Mouse (Mus musculus) hindbrain, embryonic 16.5 days (tissue): ENCODE results near the gene Mink1. TPM values are rescaled to one million over a fixed set of nuclear protein-coding genes. Genes with fewer than 3 reads are reported as not detected.

Experiments
- ATAC-seq: fragments of 200-750 bp; cut with Nextera tagmentation; 2 replicates; pipeline ENCODE4 v1.8.0; 2017; ENCODE audit warnings: moderate TSS enrichment, moderate library complexity
- H3K27ac ChIP-seq: fragments of 300-500 bp; sonication (generic); 2 replicates; pipeline ENCODE4 v1.5.1; 2014; ENCODE audit warnings: low read depth, mild to moderate bottlenecking, control low read depth, low read length, moderate library complexity
- H3K27me3 ChIP-seq: fragments of 300-500 bp; sonication (generic); replicated peaks from 2 replicates; pipeline ENCODE4 v1.6.1; 2014; ENCODE audit warnings: low read length; ENCODE audit not compliant: control insufficient read depth, insufficient read depth
- H3K36me3 ChIP-seq: fragments of 300-500 bp; sonication (generic); 2 replicates; pipeline ENCODE4 v1.6.1; 2014; ENCODE audit warnings: mild to moderate bottlenecking, low read length, moderate library complexity, mixed read lengths; ENCODE audit not compliant: control insufficient read depth, insufficient read depth
- H3K4me1 ChIP-seq: fragments of 300-500 bp; sonication (generic); 2 replicates; pipeline ENCODE4 v1.6.1; 2014; ENCODE audit warnings: low read depth, low read length; ENCODE audit not compliant: control insufficient read depth, insufficient read depth
- H3K4me2 ChIP-seq: fragments of 300-500 bp; sonication (generic); 2 replicates; pipeline ENCODE4 v1.6.1; 2014; ENCODE audit warnings: mild to moderate bottlenecking, low read length, control low read depth, moderate library complexity
- H3K4me3 ChIP-seq: fragments of 300-500 bp; sonication (generic); 2 replicates; pipeline ENCODE4 v1.5.1; 2014; ENCODE audit warnings: mild to moderate bottlenecking, low read length, control low read depth, moderate library complexity
- H3K9ac ChIP-seq: fragments of 300-500 bp; sonication (generic); 2 replicates; pipeline ENCODE4 v1.6.1; 2014; ENCODE audit warnings: low read depth, mild to moderate bottlenecking, control low read depth, low read length, moderate library complexity
- H3K9me3 ChIP-seq: fragments of 300-500 bp; sonication (generic); 2 replicates; pipeline ENCODE4 v1.6.1; 2014; ENCODE audit warnings: mild to moderate bottlenecking, low read length, moderate library complexity; ENCODE audit not compliant: control insufficient read depth
- WGBS: fragments of 180-500 bp; shearing (Covaris S2); extraction: QIAGEN DNeasy Blood & Tissue Kit; methylation state at CpG from one replicate; pipeline ENCODE4 v1.1.7; 2014; 5-methylcytosine and 5-hydroxymethylcytosine counted together
- polyA plus RNA-seq: library from polyadenylated mRNA; unstranded; fragments of >200 nt; fragmentation: Nextera tagmentation; extraction: Ambion mirVana; gene quantifications from 2 replicates; pipeline ENCODE4 v1.2.1, GENCODE M21; 2015

The Mink1 gene
- polyA plus RNA-seq, 1 experiment from 2014 or later = 14.4 TPM

DNA sequence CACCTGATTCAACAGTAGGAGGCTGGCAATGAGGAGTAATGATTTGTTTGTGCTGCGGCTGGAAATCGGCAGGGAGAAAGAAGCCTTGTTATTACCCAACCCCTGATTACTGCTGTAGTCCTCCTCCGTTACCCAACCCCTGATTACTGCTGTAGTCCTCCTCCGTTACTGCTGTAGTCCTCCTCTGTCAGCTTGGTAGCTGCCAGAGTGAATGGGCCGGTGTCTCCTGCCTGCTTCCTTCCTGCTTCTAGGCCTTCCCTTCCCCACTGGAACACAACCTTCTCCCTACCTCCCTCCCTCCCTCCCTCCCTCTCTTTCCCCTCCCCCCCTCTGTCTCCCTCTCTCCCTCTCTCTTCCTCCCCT lies 17.7 kb downstream of the Mink1 start:
- H3K9me3 ChIP-seq = no peaks in the 10 kb centered on the region
- H3K4me2 ChIP-seq = no peak overlapping the region
- no peak overlapping the region for H3K27ac ChIP-seq
- H3K4me1 ChIP-seq = peaks cover 15% of the 10 kb centered on the region
- H3K36me3 ChIP-seq = no peaks in the 10 kb centered on the region
- no peaks in the 10 kb centered on the region for H3K27me3 ChIP-seq
- H3K4me3 ChIP-seq = no peak overlapping the region
- 71% methylated on average over 5 of the region's 5 CpGs for WGBS
- H3K9ac ChIP-seq = no peak overlapping the region
- no peak for ATAC-seq

DNA sequence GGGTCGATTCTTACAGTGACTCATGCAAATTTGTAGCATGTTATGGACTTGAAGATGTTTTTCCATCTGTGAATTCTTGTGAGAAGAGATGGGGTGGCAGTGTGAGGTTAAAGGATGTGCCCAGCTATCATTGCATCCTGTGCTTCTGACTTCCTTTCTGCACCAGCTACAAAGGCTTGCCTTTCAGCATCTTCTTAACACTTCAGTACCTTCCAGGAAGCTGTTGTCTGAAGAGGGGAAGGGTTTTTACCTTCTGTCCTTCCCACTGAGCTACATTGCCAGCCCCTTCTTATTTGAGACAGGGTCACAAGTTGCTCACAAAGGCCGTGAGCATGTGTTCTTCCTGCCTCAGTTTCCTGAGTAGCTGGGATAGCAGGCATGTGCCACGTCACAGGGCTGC lies 18.2 kb downstream of the Mink1 start:
- peaks cover 19% of the 10 kb centered on the region for H3K4me1 ChIP-seq
- no peak overlapping the region for H3K4me2 ChIP-seq
- H3K9me3 ChIP-seq = no peaks in the 10 kb centered on the region
- no peak overlapping the region for H3K27ac ChIP-seq
- H3K4me3 ChIP-seq = no peak overlapping the region
- H3K9ac ChIP-seq = no peak overlapping the region
- H3K27me3 ChIP-seq = no peaks in the 10 kb centered on the region
- ATAC-seq = no peak
- WGBS = 82% methylated on average over 3 of the region's 3 CpGs
- H3K36me3 ChIP-seq = no peaks in the 10 kb centered on the region

DNA sequence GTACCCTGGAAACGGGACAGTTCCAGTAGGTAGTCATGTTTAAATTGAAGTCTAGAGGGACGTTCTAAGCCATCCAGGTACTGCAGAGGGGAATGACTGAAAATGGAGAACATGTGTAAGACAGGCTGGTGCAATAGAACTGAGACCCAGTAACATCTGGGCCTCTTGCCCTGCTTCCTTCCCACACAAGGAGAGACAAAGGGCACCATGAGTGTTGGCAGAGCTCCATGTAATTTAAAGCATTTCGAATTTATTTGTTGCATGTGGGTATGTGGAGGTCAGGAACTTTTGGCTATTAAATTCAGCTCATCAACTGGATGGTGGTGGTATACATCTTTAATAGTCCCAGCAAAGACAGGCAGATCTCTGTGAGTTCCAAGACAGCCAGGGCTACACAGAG lies 19.5 kb downstream of the Mink1 start:
- H3K4me1 ChIP-seq = peaks cover 17% of the 10 kb centered on the region
- H3K4me3 ChIP-seq = no peak overlapping the region
- H3K36me3 ChIP-seq = no peaks in the 10 kb centered on the region
- no peak overlapping the region for H3K9ac ChIP-seq
- no peaks in the 10 kb centered on the region for H3K9me3 ChIP-seq
- no peak overlapping the region for H3K4me2 ChIP-seq
- H3K27me3 ChIP-seq = no peaks in the 10 kb centered on the region
- ATAC-seq = no peak
- no peak overlapping the region for H3K27ac ChIP-seq
- WGBS = 61% methylated on average over 3 of the region's 3 CpGs

DNA sequence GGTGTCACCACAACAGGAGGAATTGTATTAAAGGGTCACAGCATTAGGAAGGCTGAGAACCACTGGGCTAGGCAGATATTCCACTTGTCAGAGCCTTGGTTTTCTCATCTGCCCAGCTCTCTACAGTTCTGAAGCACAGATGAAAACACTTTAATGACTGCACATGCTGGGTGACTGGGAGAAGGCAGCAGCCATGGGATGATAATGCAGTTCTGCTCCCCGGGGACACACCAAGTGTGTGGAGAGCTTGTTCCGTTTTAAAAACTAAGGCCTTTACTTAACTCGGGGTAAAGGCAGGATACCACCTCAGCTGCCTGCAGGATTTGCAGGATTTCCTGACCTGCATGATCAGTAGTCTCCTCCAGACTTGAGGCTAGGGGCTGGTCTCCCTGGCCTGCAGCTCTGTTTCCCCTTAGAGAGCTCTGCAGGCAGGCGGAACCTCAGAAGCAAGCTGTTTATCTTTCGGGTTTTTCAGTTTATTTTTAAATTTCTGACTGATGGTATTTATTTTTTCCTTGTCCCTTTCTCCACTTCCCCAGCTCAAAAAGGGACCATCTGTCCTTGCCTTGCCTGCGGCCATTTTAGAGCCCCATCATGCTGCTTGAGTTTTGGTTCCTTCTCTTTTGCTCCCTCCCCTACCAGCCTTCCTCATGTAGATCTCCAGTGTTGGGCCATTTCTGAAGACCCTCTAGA lies 20.5 kb downstream of the Mink1 start:
- ATAC-seq = no peak
- Histone ChIP-seq H3K4me2 (no peak overlapping the region), H3K4me3 (no peak overlapping the region), H3K27ac (no peak overlapping the region; the same call in 1 of the 2 replicates), H3K36me3 (no peaks in the 10 kb centered on the region), H3K27me3 (no peaks in the 10 kb centered on the region), H3K9me3 (no peaks in the 10 kb centered on the region), H3K4me1 (peaks cover 17% of the 10 kb centered on the region), H3K9ac (no peak overlapping the region; the same call in 1 of the 2 replicates)
- WGBS = 76% methylated on average over 6 of the region's 6 CpGs

DNA sequence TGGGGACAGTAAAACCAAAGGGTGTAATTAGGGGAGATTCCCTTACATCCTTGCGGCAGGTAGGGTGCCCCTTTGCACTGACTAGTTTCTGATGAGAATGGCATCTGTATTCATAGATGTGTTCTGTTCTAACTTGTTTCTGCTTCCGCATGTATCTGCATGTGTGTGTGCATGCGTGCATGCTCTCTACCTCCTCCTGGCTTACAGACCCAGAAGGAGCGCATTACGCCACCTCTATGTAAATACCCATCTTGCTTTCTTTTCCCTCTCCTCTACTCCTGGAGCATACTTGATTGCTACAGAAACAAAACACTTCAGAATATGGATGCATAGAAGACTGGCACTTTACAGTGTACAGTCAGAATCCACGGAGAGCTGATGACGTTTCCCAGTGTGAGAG lies 21.1 kb downstream of the Mink1 start:
- no peaks in the 10 kb centered on the region for H3K36me3 ChIP-seq

DNA sequence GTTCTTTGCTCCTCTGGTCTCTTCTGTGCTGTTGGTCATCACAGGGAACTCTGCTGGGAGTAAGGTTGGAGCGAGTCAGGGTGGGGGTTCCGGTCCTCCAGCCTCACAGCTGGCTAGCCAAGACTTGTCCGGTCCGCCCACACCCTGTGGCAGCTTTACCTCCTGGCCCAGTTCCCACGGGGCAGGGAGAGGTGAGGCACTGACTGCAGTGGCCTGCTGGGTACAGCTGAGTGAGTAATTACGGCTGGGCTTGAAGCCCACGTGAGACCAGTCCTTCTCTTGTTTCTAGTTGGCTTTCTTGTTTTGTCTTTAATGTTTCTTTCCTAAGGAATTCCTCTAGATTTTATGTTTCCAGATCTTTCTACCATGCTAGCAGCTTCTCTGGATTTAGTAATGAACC lies 22.8 kb downstream of the Mink1 start:
- 37% methylated on average over 7 of the region's 7 CpGs for WGBS
- peak; percentile 70 for ATAC-seq

More for the DNA sequence above, 21.1 kb downstream of the Mink1 start:
- H3K9ac ChIP-seq = no peak overlapping the region
- WGBS = 90% methylated on average over 7 of the region's 7 CpGs
- no peak overlapping the region for H3K4me2 ChIP-seq
- H3K9me3 ChIP-seq = no peaks in the 10 kb centered on the region
- no peak overlapping the region for H3K27ac ChIP-seq
- no peak for ATAC-seq
- H3K4me3 ChIP-seq = no peak overlapping the region
- H3K27me3 ChIP-seq = no peaks in the 10 kb centered on the region
- peaks cover 17% of the 10 kb centered on the region for H3K4me1 ChIP-seq

DNA sequence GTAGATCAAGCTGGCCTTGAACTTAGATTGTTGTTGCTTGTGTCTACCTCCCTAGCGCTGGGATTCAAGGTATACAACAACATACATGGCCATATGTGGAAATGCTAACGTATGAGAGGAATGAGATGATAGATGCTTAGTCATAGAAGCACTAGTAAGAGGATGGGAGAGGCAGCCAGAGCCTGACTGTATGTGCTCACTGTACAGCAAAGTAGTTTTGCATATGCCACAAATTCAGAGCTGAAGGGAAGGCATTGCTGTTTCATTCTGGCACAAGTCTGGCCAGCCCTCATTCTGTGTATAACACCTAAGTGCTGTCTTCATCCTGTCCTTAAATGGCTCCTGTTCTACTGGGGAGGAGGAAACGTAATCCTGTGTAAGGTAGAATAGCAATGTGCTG lies 23.6 kb downstream of the Mink1 start:
- Histone ChIP-seq H3K9ac (no peak overlapping the region), H3K36me3 (no peaks in the 10 kb centered on the region), H3K4me2 (no peak overlapping the region), H3K4me1 (peaks cover 17% of the 10 kb centered on the region), H3K27ac (no peak overlapping the region), H3K9me3 (no peaks in the 10 kb centered on the region), H3K4me3 (no peak overlapping the region), H3K27me3 (no peaks in the 10 kb centered on the region)
- WGBS = 84% methylated on average over 3 of the region's 3 CpGs
- ATAC-seq = no peak

More for the DNA sequence above, 22.8 kb downstream of the Mink1 start:
- H3K9me3 ChIP-seq = no peaks in the 10 kb centered on the region
- H3K36me3 ChIP-seq = no peaks in the 10 kb centered on the region
- H3K4me3 ChIP-seq = no peak overlapping the region
- no peak overlapping the region for H3K9ac ChIP-seq
- H3K4me2 ChIP-seq = no peak overlapping the region
- H3K4me1 ChIP-seq = peaks cover 17% of the 10 kb centered on the region
- H3K27me3 ChIP-seq = no peaks in the 10 kb centered on the region
- H3K27ac ChIP-seq = no peak overlapping the region

DNA sequence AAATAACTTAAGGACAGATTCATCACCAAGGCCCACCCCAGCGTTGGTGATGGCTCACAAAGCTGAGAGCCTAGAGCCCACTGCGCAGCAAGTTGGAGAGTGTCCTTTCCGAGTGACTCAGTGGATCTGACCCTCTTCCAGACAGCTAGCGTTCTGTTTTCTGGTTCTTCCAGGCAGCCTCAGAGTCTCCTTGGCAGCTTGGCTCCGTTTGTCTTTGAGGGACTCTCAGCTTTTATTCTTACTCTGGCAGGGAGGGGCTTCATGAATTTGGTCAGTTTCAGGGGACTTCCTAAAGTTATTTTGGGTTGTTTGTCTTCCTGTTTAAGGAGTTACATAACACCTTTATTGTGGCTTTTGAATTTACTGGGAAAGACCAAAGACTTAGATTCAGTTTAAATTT lies 24.3 kb downstream of the Mink1 start:
- H3K4me1 ChIP-seq = peaks cover 17% of the 10 kb centered on the region
- no peak overlapping the region for H3K4me2 ChIP-seq
- 78% methylated on average over 5 of the region's 5 CpGs for WGBS
- no peaks in the 10 kb centered on the region for H3K36me3 ChIP-seq
- H3K9ac ChIP-seq = no peak overlapping the region
- no peaks in the 10 kb centered on the region for H3K9me3 ChIP-seq
- ATAC-seq = no peak
- H3K4me3 ChIP-seq = no peak overlapping the region
- H3K27me3 ChIP-seq = no peaks in the 10 kb centered on the region
- H3K27ac ChIP-seq = no peak overlapping the region

DNA sequence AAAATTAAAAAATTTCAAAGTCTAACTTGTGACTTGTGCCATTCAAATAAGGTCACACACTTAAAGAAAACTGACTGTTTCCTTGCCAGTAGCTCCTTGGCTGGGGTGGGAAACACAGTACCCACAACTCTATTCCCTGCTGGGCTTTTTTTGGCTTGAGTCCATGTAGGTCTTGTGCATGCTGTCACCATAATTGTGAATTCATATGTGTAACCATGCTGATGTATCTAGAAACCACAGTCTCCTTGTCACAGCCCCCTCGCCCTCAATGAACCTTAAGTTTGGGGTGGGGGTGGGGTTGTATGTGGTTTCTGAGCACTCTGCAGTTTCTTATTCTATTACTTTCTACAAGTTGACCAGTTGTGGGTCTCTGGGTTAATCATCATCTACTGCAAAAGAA lies 29.1 kb downstream of the Mink1 start:
- Histone ChIP-seq H3K4me3 (no peak overlapping the region), H3K4me1 (no peaks in the 10 kb centered on the region; the same call in 1 of the 2 replicates), H3K9ac (no peak overlapping the region), H3K9me3 (no peaks in the 10 kb centered on the region), H3K36me3 (no peaks in the 10 kb centered on the region), H3K27ac (no peak overlapping the region), H3K4me2 (no peak overlapping the region), H3K27me3 (no peaks in the 10 kb centered on the region)
- no peak for ATAC-seq
- 50% methylated on average over 1 of the region's 1 CpGs for WGBS
